Mouse (Mus musculus): ENCODE results near the gene Zfp462. TPM values are rescaled to one million over a fixed set of nuclear protein-coding genes. Genes with fewer than 3 reads are reported as not detected.

The Zfp462 gene
- total and polyA plus RNA-seq, 3 experiments, result not detected

GRCm38 (mm10) chr4:55032317-55032930 is 87.6 kb downstream of the Zfp462 start:
- Histone ChIP-seq H3K36me3 (replicated peaks in 1 of 2; ENCODE audit: control insufficient read depth in 1 of 2, insufficient read depth in 1 of 2, low read length in 1 of 2) (no peaks in the 10 kb centered on the region), H3K79me2 (replicated peaks; ENCODE audit: control insufficient read depth, extremely low read depth, insufficient read depth, poor library complexity, severe bottlenecking) (no peaks in the 10 kb centered on the region), H3K9ac (ENCODE audit: insufficient read depth, low read depth) (no peak overlapping the region), H3K27ac (ENCODE audit: insufficient read depth, low read depth) (no peak overlapping the region), H3K9me3 (replicated peaks; ENCODE audit: low read length) (no peaks in the 10 kb centered on the region), H3K4me2 (ENCODE audit: insufficient read depth, low read depth, poor library complexity, severe bottlenecking) (no peak overlapping the region), H3K4me3 (replicated peaks in 1 of 3; ENCODE audit: low read depth in 2 of 3, low read length in 2 of 3, poor library complexity in 1 of 3) (no peak overlapping the region), H3K4me1 (ENCODE audit: control insufficient read depth in 1 of 2, insufficient read depth in 2 of 2) (no peaks in the 10 kb centered on the region), H3K27me3 (replicated peaks) (no peaks in the 10 kb centered on the region)
- in situ Hi-C loops (cut with MboI; ENCODE audit: low pct_ligation_motif_present, low pct_unique_long_range_greater_than_20kb, low sequenced_read_pairs) (no loop called here), dilution Hi-C loops (cut with MboI; ENCODE audit: extremely low pct_ligation_motif_present, extremely low pct_unique_long_range_greater_than_20kb, low sequenced_read_pairs) (no loop called here)
- no peak for DNase-seq (ENCODE audit: extremely low read depth)
- TF ChIP-seq EP300 (IDR thresholded peaks at IDR 0.05; ENCODE audit: low read length) (no peak), USF2 (conservative IDR thresholded peaks at IDR 0.05; ENCODE audit: low read depth, low read length) (no peak), MAFK (IDR thresholded peaks at IDR 0.05; ENCODE audit: insufficient replicate concordance, low read length) (no peak), PAX5 (IDR thresholded peaks at IDR 0.05; ENCODE audit: low read length) (no peak), BHLHE40 (IDR thresholded peaks at IDR 0.05; ENCODE audit: low read depth, low read length) (no peak), USF1 (IDR thresholded peaks at IDR 0.05; ENCODE audit: low read depth, low read length) (no peak), CTCF (conservative IDR thresholded peaks at IDR 0.05 in 1 of 2, IDR thresholded peaks at IDR 0.05 in 1 of 2; ENCODE audit: low read depth in 2 of 2, low read length in 2 of 2) (no peak), IRF4 (IDR thresholded peaks at IDR 0.05; ENCODE audit: low read depth, low read length) (no peak), MAZ (IDR thresholded peaks at IDR 0.05; ENCODE audit: low read depth, low read length) (no peak), POLR2A (IDR thresholded peaks at IDR 0.05; ENCODE audit: low read depth, low read length) (no peak)

- Histone ChIP-seq H3K4me2 (ENCODE audit: insufficient read depth, low read depth, poor library complexity, severe bottlenecking) (no peak overlapping the region), H3K9me3 (replicated peaks; ENCODE audit: low read length) (no peaks in the 10 kb centered on the region), H3K4me3 (replicated peaks in 1 of 3; ENCODE audit: low read depth in 2 of 3, low read length in 2 of 3, poor library complexity in 1 of 3) (no peak overlapping the region), H3K36me3 (replicated peaks in 1 of 2; ENCODE audit: control insufficient read depth in 1 of 2, insufficient read depth in 1 of 2, low read length in 1 of 2) (no peaks in the 10 kb centered on the region), H3K4me1 (ENCODE audit: control insufficient read depth in 1 of 2, insufficient read depth in 2 of 2) (no peaks in the 10 kb centered on the region), H3K9ac (ENCODE audit: insufficient read depth, low read depth) (no peak overlapping the region), H3K27me3 (replicated peaks) (no peaks in the 10 kb centered on the region), H3K79me2 (replicated peaks; ENCODE audit: control insufficient read depth, extremely low read depth, insufficient read depth, poor library complexity, severe bottlenecking) (no peaks in the 10 kb centered on the region), H3K27ac (ENCODE audit: insufficient read depth, low read depth) (no peak overlapping the region)
- TF ChIP-seq UBTF (IDR thresholded peaks at IDR 0.05; ENCODE audit: low read depth, low read length), result no peak
- TF ChIP-seq JUN (IDR thresholded peaks at IDR 0.05; ENCODE audit: insufficient read depth, low read depth, low read length), result no peak
- no peak for TF ChIP-seq HCFC1 (IDR thresholded peaks at IDR 0.05; ENCODE audit: low read depth, low read length)
- TF ChIP-seq CHD1 (IDR thresholded peaks at IDR 0.05; ENCODE audit: low read depth, low read length), result no peak
- no peak for TF ChIP-seq EP300 (IDR thresholded peaks at IDR 0.05; ENCODE audit: low read length)
- TF ChIP-seq CTCF (conservative IDR thresholded peaks at IDR 0.05 in 1 of 2, IDR thresholded peaks at IDR 0.05 in 1 of 2; ENCODE audit: low read depth in 2 of 2, low read length in 2 of 2), result no peak
- in situ Hi-C loops (cut with MboI; ENCODE audit: low pct_ligation_motif_present, low pct_unique_long_range_greater_than_20kb, low sequenced_read_pairs), result no loop called here
- dilution Hi-C loops (cut with MboI; ENCODE audit: extremely low pct_ligation_motif_present, extremely low pct_unique_long_range_greater_than_20kb, low sequenced_read_pairs), result no loop called here
- no peak for DNase-seq (ENCODE audit: extremely low read depth)
Observed at GRCm38 (mm10) chr4:55033452-55033851, 88.6 kb downstream of the Zfp462 start.

GRCm38 (mm10) chr4:55038139-55038538 is 93.3 kb downstream of the Zfp462 start:
- Histone ChIP-seq H3K36me3 (replicated peaks in 1 of 2; ENCODE audit: control insufficient read depth in 1 of 2, insufficient read depth in 1 of 2, low read length in 1 of 2) (no peaks in the 10 kb centered on the region), H3K27ac (ENCODE audit: insufficient read depth, low read depth) (no peak overlapping the region), H3K9ac (ENCODE audit: insufficient read depth, low read depth) (no peak overlapping the region), H3K27me3 (replicated peaks) (no peaks in the 10 kb centered on the region), H3K4me2 (ENCODE audit: insufficient read depth, low read depth, poor library complexity, severe bottlenecking) (no peak overlapping the region), H3K4me1 (ENCODE audit: control insufficient read depth in 1 of 2, insufficient read depth in 2 of 2) (no peaks in the 10 kb centered on the region), H3K79me2 (replicated peaks; ENCODE audit: control insufficient read depth, extremely low read depth, insufficient read depth, poor library complexity, severe bottlenecking) (no peaks in the 10 kb centered on the region), H3K4me3 (replicated peaks in 1 of 3; ENCODE audit: low read depth in 2 of 3, low read length in 2 of 3, poor library complexity in 1 of 3) (no peak overlapping the region), H3K9me3 (replicated peaks; ENCODE audit: low read length) (no peaks in the 10 kb centered on the region)
- dilution Hi-C loops (cut with MboI; ENCODE audit: extremely low pct_ligation_motif_present, extremely low pct_unique_long_range_greater_than_20kb, low sequenced_read_pairs), result no loop called here
- no peak for TF ChIP-seq RCOR1 (conservative IDR thresholded peaks at IDR 0.05; ENCODE audit: low read depth, low read length)
- TF ChIP-seq SIN3A (IDR thresholded peaks at IDR 0.05; ENCODE audit: low read length), result no peak
- no peak for TF ChIP-seq NRF1 (IDR thresholded peaks at IDR 0.05; ENCODE audit: low read depth, low read length)
- TF ChIP-seq CHD1 (IDR thresholded peaks at IDR 0.05; ENCODE audit: low read depth, low read length), result no peak
- no peak for TF ChIP-seq MEF2A (IDR thresholded peaks at IDR 0.05; ENCODE audit: borderline replicate concordance, low read depth, low read length)
- no peak for TF ChIP-seq SMC3 (IDR thresholded peaks at IDR 0.05; ENCODE audit: low read depth, low read length)
- no peak for TF ChIP-seq POLR2A (IDR thresholded peaks at IDR 0.05; ENCODE audit: low read depth, low read length)
- TF ChIP-seq MYC (IDR thresholded peaks at IDR 0.05; ENCODE audit: low read depth, low read length), result no peak
- no peak for TF ChIP-seq JUND (conservative IDR thresholded peaks at IDR 0.05; ENCODE audit: low read depth, low read length)
- TF ChIP-seq CHD2 (IDR thresholded peaks at IDR 0.05; ENCODE audit: low read length), result no peak
- in situ Hi-C loops (cut with MboI; ENCODE audit: low pct_ligation_motif_present, low pct_unique_long_range_greater_than_20kb, low sequenced_read_pairs), result no loop called here
- no peak for DNase-seq (ENCODE audit: extremely low read depth)
